Mouse (Mus musculus): Measurements from ENCODE around the gene Thbs3. TPM values are rescaled to one million over a fixed set of nuclear protein-coding genes. Genes with fewer than 3 reads are reported as not detected.
A peak's percentile ranks its signal among the peaks of the same experiment; 100 is the strongest.

The Thbs3 gene
- polyA plus RNA-seq, 1 experiment, result 24.2 TPM

DNA sequence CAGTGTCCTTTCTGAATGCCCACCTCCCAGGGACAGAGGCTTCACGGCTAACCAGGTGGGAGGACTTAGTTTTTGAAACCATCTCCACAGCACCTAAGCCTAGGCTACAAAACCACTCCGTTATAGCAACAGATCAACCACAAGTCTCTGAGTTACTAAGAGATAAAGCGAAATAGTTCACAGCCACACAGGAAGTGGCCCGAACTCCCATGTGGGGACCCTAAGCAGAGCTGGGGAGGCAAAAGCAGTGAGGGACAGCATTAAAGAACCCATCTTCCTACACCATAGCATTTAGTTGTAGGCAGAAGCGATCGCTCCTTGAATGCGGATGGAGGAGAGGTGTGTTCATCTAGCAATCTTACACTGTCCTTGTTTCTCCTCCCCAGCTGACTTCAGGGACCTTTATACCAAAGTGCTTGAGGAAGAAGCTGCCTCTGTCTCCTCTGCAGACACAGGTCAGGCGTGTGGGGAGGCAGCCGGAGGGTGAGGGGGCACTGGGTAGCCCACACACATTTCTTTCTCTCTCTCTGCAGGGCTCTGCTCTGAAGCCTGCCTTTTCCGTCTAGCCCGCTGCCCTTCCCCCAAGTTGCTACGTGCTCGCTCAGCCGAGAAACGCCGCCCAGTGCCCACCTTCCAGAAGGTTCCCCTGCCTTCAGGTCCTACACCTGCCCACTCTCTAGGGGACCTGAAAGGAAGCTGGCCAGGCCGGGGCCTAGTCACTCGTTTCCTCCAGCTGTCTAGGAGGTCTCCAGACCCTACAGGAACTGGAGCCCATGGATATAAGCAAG lies 27.1 kb upstream of the Thbs3 start:
- TF ChIP-seq CTCF (IDR thresholded peaks at IDR 0.05; ENCODE audit: borderline replicate concordance, insufficient read depth, low read depth, low read length) (no peak), POLR2A (IDR thresholded peaks at IDR 0.05; ENCODE audit: borderline replicate concordance, insufficient read depth, low read length) (no peak)
- H3K27ac ChIP-seq (ENCODE audit: insufficient read depth, low read length), result no peak overlapping the region
- no peak for DNase-seq
- H3K4me3 ChIP-seq (replicated peaks; ENCODE audit: insufficient read depth, low read depth, low read length), result no peak overlapping the region
- H3K27me3 ChIP-seq (ENCODE audit: control insufficient read depth, insufficient read depth, low read length), result no peaks in the 10 kb centered on the region
- peaks cover 8% of the 10 kb centered on the region for H3K4me1 ChIP-seq (ENCODE audit: control insufficient read depth, insufficient read depth, low read length)
- WGBS, result 65% methylated on average over 18 of the region's 18 CpGs

DNA sequence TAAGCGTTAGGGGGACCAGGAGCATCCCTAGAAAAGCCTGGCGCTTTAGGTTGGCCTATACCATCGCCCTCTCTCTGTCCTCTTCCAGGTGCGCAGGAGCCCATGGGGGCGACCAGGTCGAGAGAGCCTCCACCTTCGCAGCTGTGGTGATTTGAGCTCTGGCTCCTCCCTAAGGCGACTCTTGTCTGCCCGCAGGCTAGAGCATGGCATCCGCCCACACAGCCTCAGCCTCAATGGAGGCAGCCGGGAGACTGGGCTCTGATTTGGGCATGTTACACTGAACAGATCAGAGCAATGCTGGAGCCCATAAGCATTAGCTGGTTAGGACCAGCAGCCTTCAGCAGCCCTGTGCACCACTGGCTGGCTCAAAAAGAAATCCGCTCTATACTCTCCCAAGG lies 26.5 kb upstream of the Thbs3 start:
- Histone ChIP-seq H3K4me1 (ENCODE audit: control insufficient read depth, insufficient read depth, low read length) (peaks cover 8% of the 10 kb centered on the region), H3K27ac (ENCODE audit: insufficient read depth, low read length) (no peak overlapping the region), H3K4me3 (replicated peaks; ENCODE audit: insufficient read depth, low read depth, low read length) (no peak overlapping the region), H3K27me3 (ENCODE audit: control insufficient read depth, insufficient read depth, low read length) (no peaks in the 10 kb centered on the region)
- WGBS, result 64% methylated on average over 12 of the region's 12 CpGs
- DNase-seq, result no peak
- no peak for TF ChIP-seq CTCF (IDR thresholded peaks at IDR 0.05; ENCODE audit: borderline replicate concordance, insufficient read depth, low read depth, low read length)
- no peak for TF ChIP-seq POLR2A (IDR thresholded peaks at IDR 0.05; ENCODE audit: borderline replicate concordance, insufficient read depth, low read length)

DNA sequence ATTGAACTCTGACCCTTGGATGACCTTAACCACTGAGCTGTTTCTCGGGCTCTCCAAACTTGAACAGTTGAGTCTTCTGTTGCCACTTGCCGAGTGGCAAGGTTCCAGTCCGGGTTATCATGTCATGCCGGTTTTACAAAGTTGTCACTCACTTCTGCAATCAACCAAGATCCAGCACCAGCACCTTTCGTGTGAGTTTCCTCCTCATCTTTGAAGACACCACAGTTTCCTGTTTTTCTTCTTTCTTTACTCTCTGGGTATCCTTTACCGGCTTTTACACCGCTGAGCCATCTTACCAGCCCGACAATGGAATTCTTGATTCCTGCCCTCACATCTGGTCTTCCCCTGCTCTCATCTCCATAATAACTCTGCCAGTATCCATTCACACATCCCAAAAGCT lies 24.5 kb upstream of the Thbs3 start:
- WGBS, result 78% methylated on average over 8 of the region's 8 CpGs
- Histone ChIP-seq H3K4me1 (ENCODE audit: control insufficient read depth, insufficient read depth, low read length) (no peaks in the 10 kb centered on the region), H3K4me3 (replicated peaks; ENCODE audit: insufficient read depth, low read depth, low read length) (no peak overlapping the region), H3K27me3 (ENCODE audit: control insufficient read depth, insufficient read depth, low read length) (no peaks in the 10 kb centered on the region), H3K27ac (ENCODE audit: insufficient read depth, low read length) (no peak overlapping the region)
- no peak for TF ChIP-seq POLR2A (IDR thresholded peaks at IDR 0.05; ENCODE audit: borderline replicate concordance, insufficient read depth, low read length)
- no peak for DNase-seq

DNA sequence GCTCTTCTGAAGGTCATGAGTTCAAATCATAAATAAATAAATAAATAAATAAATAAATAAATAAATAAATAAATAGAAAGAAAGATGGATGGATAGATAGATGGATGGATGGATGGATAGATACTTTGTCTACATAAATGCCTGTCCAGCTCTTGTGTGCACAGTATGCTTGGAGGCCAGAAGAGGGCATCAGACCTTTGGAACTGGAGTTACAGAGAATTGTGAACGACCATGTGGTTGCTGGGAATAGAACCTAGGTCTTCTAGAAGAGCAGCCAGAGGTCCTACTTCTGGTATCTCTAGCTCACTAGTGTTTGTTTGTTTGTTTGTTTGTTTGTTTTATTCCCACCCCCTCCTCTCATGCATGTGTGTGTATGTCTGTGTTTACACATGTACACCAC lies 21.6 kb upstream of the Thbs3 start:
- no peak for TF ChIP-seq POLR2A (IDR thresholded peaks at IDR 0.05; ENCODE audit: borderline replicate concordance, insufficient read depth, low read length)
- TF ChIP-seq CTCF (IDR thresholded peaks at IDR 0.05; ENCODE audit: borderline replicate concordance, insufficient read depth, low read depth, low read length), result no peak
- H3K4me1 ChIP-seq (ENCODE audit: control insufficient read depth, insufficient read depth, low read length), result no peaks in the 10 kb centered on the region
- no peaks in the 10 kb centered on the region for H3K27me3 ChIP-seq (ENCODE audit: control insufficient read depth, insufficient read depth, low read length)
- no peak overlapping the region for H3K4me3 ChIP-seq (replicated peaks; ENCODE audit: insufficient read depth, low read depth, low read length)
- 53% methylated on average over 1 of the region's 1 CpGs for WGBS
- no peak overlapping the region for H3K27ac ChIP-seq (ENCODE audit: insufficient read depth, low read length)
- DNase-seq, result no peak

DNA sequence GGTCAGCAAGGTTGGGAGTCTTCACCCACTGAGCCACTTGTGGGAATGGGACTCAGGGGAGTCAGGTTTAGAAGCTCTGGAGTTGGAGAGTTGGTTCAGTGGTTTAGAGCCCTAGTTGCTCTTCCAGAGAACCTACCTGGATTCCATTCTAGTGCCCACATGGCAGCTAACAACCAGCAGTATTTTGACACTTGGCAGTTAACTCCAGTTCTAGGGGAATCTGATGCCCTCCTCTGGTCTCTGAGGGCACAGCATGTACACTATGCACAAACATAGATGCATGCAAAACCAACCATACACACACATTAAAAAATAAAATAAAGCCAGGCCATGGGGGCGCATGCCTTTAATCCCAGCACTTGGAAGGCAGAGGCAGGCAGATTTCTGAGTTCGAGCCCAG lies 21.1 kb upstream of the Thbs3 start:
- H3K4me3 ChIP-seq (replicated peaks; ENCODE audit: insufficient read depth, low read depth, low read length), result no peak overlapping the region
- no peak overlapping the region for H3K27ac ChIP-seq (ENCODE audit: insufficient read depth, low read length)
- 90% methylated on average over 2 of the region's 2 CpGs for WGBS
- H3K4me1 ChIP-seq (ENCODE audit: control insufficient read depth, insufficient read depth, low read length), result no peaks in the 10 kb centered on the region
- no peaks in the 10 kb centered on the region for H3K27me3 ChIP-seq (ENCODE audit: control insufficient read depth, insufficient read depth, low read length)
- DNase-seq, result no peak
- TF ChIP-seq CTCF (IDR thresholded peaks at IDR 0.05; ENCODE audit: borderline replicate concordance, insufficient read depth, low read depth, low read length) (no peak; the same call in 1 of the 2 replicates), POLR2A (IDR thresholded peaks at IDR 0.05; ENCODE audit: borderline replicate concordance, insufficient read depth, low read length) (no peak)

GRCm38 (mm10) chr3:89195979-89196877 lies 18.8 kb upstream of the Thbs3 start:
- H3K27ac ChIP-seq (ENCODE audit: insufficient read depth, low read length), result peak overlapping the region; percentile 32
- 5% methylated on average over 33 of the region's 33 CpGs for WGBS
- peak overlapping the region; percentile 92 for H3K4me3 ChIP-seq (replicated peaks; ENCODE audit: insufficient read depth, low read depth, low read length)
- no peaks in the 10 kb centered on the region for H3K27me3 ChIP-seq (ENCODE audit: control insufficient read depth, insufficient read depth, low read length)
- peak; percentile 26; the same call in 1 of the 2 replicates for TF ChIP-seq CTCF (IDR thresholded peaks at IDR 0.05; ENCODE audit: borderline replicate concordance, insufficient read depth, low read depth, low read length)
- TF ChIP-seq POLR2A (IDR thresholded peaks at IDR 0.05; ENCODE audit: borderline replicate concordance, insufficient read depth, low read length), result peak; percentile 41; the same call in 1 of the 2 replicates
- DNase-seq, result peak; percentile 80 to 81
- H3K4me1 ChIP-seq (ENCODE audit: control insufficient read depth, insufficient read depth, low read length), result no peaks in the 10 kb centered on the region

DNA sequence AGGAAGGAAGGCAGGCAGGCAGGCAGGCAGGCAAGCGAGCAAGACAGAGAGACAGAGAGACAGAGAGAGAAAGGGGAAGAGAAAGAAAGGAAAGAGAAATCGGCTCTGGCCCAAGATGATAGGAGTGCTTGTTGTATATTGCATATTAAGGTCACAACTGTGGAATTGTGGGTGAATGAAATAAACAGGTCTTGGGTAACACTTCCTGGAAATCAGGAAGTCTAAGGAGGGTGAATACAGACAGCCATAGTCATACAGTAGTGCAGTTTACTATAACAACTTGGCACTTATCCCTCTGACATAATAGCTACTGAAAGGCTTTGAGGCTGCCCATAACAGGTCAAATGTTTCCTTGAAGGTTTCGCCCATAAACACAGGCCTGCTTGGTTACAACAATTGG lies 15.1 kb upstream of the Thbs3 start:
- TF ChIP-seq POLR2A (IDR thresholded peaks at IDR 0.05; ENCODE audit: borderline replicate concordance, insufficient read depth, low read length) (no peak), CTCF (IDR thresholded peaks at IDR 0.05; ENCODE audit: borderline replicate concordance, insufficient read depth, low read depth, low read length) (no peak)
- DNase-seq, result no peak
- Histone ChIP-seq H3K27ac (ENCODE audit: insufficient read depth, low read length) (no peak overlapping the region), H3K4me3 (replicated peaks; ENCODE audit: insufficient read depth, low read depth, low read length) (no peak overlapping the region), H3K27me3 (ENCODE audit: control insufficient read depth, insufficient read depth, low read length) (no peaks in the 10 kb centered on the region), H3K4me1 (ENCODE audit: control insufficient read depth, insufficient read depth, low read length) (no peaks in the 10 kb centered on the region; the same call in 1 of the 2 replicates)
- whole genome bisulfite sequencing, result 77% methylated on average over 3 of the region's 3 CpGs
